Mouse (Mus musculus): ENCODE measurements around the gene Man2b2. TPM values are rescaled to one million over a fixed set of nuclear protein-coding genes. Genes with fewer than 3 reads are reported as not detected.
"Not testable (repeated sequence)": the region's sequence is repeated elsewhere in the genome, so short reads cannot be mapped to it uniquely, and the experiment has no call there.

The Man2b2 gene
- polyA plus RNA-seq, 1 experiment from 2014 or later, result 13.4 TPM

- H3K27ac ChIP-seq (replicated peaks), result no peak overlapping the region
- ATAC-seq (ENCODE audit: low FRiP score, low read depth), result no peak
- peaks cover 11% of the 10 kb centered on the region for H3K4me1 ChIP-seq (replicated peaks)
- no peaks in the 10 kb centered on the region for H3K27me3 ChIP-seq
- H3K9ac ChIP-seq, result no peak overlapping the region
- H3K9me3 ChIP-seq, result no peaks in the 10 kb centered on the region
- WGBS, result 80% methylated on average over 4 of the region's 4 CpGs
- peaks cover 4% of the 10 kb centered on the region; the same call in 1 of the 2 replicates for H3K36me3 ChIP-seq
- H3K4me2 ChIP-seq, result no peak overlapping the region
- H3K4me3 ChIP-seq, result no peak overlapping the region
Measured at GRCm38 (mm10) chr5:36829098-36829497, 1.4 kb downstream of the Man2b2 start.

- Histone ChIP-seq H3K4me3 (no peak overlapping the region), H3K27me3 (no peaks in the 10 kb centered on the region), H3K27ac (replicated peaks) (no peak overlapping the region), H3K4me2 (no peak overlapping the region), H3K9ac (no peak overlapping the region), H3K36me3 (peaks cover 8% of the 10 kb centered on the region), H3K9me3 (no peaks in the 10 kb centered on the region), H3K4me1 (replicated peaks) (no peaks in the 10 kb centered on the region)
- WGBS, result 95% methylated on average over 4 of the region's 4 CpGs
- no peak for ATAC-seq (ENCODE audit: low FRiP score, low read depth)
Measured at GRCm38 (mm10) chr5:36822907-36823306, 7.5 kb downstream of the Man2b2 start.

- no peak overlapping the region for H3K27ac ChIP-seq (replicated peaks)
- H3K9ac ChIP-seq, result no peak overlapping the region
- H3K4me3 ChIP-seq, result no peak overlapping the region
- no peaks in the 10 kb centered on the region for H3K4me1 ChIP-seq (replicated peaks)
- peaks cover 4% of the 10 kb centered on the region for H3K36me3 ChIP-seq
- no peak overlapping the region for H3K4me2 ChIP-seq
- H3K27me3 ChIP-seq, result no peaks in the 10 kb centered on the region
- WGBS, result 52% methylated on average over 6 of the region's 6 CpGs
- no peaks in the 10 kb centered on the region for H3K9me3 ChIP-seq
- ATAC-seq (ENCODE audit: low FRiP score, low read depth), result 0 out of 2 replicates have a peak, but pooled peaks have one; percentile 3
Measured at GRCm38 (mm10) chr5:36820142-36820541, 10.3 kb downstream of the Man2b2 start.

GRCm38 (mm10) chr5:36819742-36820141 is 10.7 kb downstream of the Man2b2 start:
- ATAC-seq (ENCODE audit: low FRiP score, low read depth), result no peak
- Histone ChIP-seq H3K9ac (no peak overlapping the region), H3K4me2 (no peak overlapping the region), H3K36me3 (peaks cover 4% of the 10 kb centered on the region), H3K4me3 (no peak overlapping the region), H3K4me1 (replicated peaks) (no peaks in the 10 kb centered on the region), H3K9me3 (no peaks in the 10 kb centered on the region), H3K27ac (replicated peaks) (no peak overlapping the region), H3K27me3 (no peaks in the 10 kb centered on the region)
- 87% methylated on average over 5 of the region's 5 CpGs for WGBS

- Histone ChIP-seq H3K4me1 (replicated peaks) (no peaks in the 10 kb centered on the region), H3K36me3 (no peaks in the 10 kb centered on the region; the same call in 1 of the 2 replicates), H3K4me2 (no peak overlapping the region), H3K27me3 (no peaks in the 10 kb centered on the region), H3K9me3 (no peaks in the 10 kb centered on the region), H3K27ac (replicated peaks) (no peak overlapping the region), H3K9ac (no peak overlapping the region), H3K4me3 (no peak overlapping the region)
- 57% methylated on average over 3 of the region's 3 CpGs for WGBS
- no peak for ATAC-seq (ENCODE audit: low FRiP score, low read depth)
Measured at GRCm38 (mm10) chr5:36817738-36818137, 12.7 kb downstream of the Man2b2 start.

GRCm38 (mm10) chr5:36814554-36814953 is 15.9 kb downstream of the Man2b2 start:
- Histone ChIP-seq H3K27ac (replicated peaks) (no peak overlapping the region), H3K36me3 (no peaks in the 10 kb centered on the region; the same call in 1 of the 2 replicates), H3K9ac (no peak overlapping the region), H3K4me2 (no peak overlapping the region), H3K4me3 (no peak overlapping the region), H3K9me3 (no peaks in the 10 kb centered on the region), H3K27me3 (no peaks in the 10 kb centered on the region), H3K4me1 (replicated peaks) (no peaks in the 10 kb centered on the region)
- WGBS, result 72% methylated on average over 6 of the region's 6 CpGs
- ATAC-seq (ENCODE audit: low FRiP score, low read depth), result no peak

GRCm38 (mm10) chr5:36811413-36811812 is 19.0 kb downstream of the Man2b2 start:
- H3K36me3 ChIP-seq, result no peaks in the 10 kb centered on the region; the same call in 1 of the 2 replicates
- H3K27me3 ChIP-seq, result no peaks in the 10 kb centered on the region
- peak; percentile 60 for ATAC-seq (ENCODE audit: low FRiP score, low read depth)
- H3K27ac ChIP-seq (replicated peaks), result no peak overlapping the region
- H3K4me3 ChIP-seq, result no peak overlapping the region
- no peak overlapping the region for H3K9ac ChIP-seq
- 29% methylated on average over 3 of the region's 3 CpGs for WGBS
- no peak overlapping the region for H3K4me2 ChIP-seq
- H3K4me1 ChIP-seq (replicated peaks), result no peaks in the 10 kb centered on the region
- H3K9me3 ChIP-seq, result no peaks in the 10 kb centered on the region

- no peaks in the 10 kb centered on the region for H3K4me1 ChIP-seq (replicated peaks)
- no peaks in the 10 kb centered on the region for H3K9me3 ChIP-seq
- no peaks in the 10 kb centered on the region for H3K27me3 ChIP-seq
- H3K4me2 ChIP-seq, result no peak overlapping the region
- ATAC-seq (ENCODE audit: low FRiP score, low read depth), result no peak
- H3K36me3 ChIP-seq, result no peaks in the 10 kb centered on the region; the same call in 1 of the 2 replicates
- H3K27ac ChIP-seq (replicated peaks), result no peak overlapping the region
- no peak overlapping the region for H3K9ac ChIP-seq
- no peak overlapping the region for H3K4me3 ChIP-seq
- 83% methylated on average over 3 of the region's 3 CpGs for WGBS
Measured at GRCm38 (mm10) chr5:36810634-36811033, 19.8 kb downstream of the Man2b2 start.

- no peak overlapping the region for H3K27ac ChIP-seq (replicated peaks)
- H3K4me3 ChIP-seq, result no peak overlapping the region
- no peaks in the 10 kb centered on the region for H3K27me3 ChIP-seq
- no peaks in the 10 kb centered on the region for H3K36me3 ChIP-seq
- no peak overlapping the region for H3K4me2 ChIP-seq
- H3K9me3 ChIP-seq, result no peaks in the 10 kb centered on the region
- H3K4me1 ChIP-seq (replicated peaks), result no peaks in the 10 kb centered on the region
- H3K9ac ChIP-seq, result no peak overlapping the region
- 88% methylated on average over 7 of the region's 7 CpGs for WGBS
- no peak for ATAC-seq (ENCODE audit: low FRiP score, low read depth)
Measured at GRCm38 (mm10) chr5:36809123-36809522, 21.3 kb downstream of the Man2b2 start.

GRCm38 (mm10) chr5:36807106-36807505 is 23.3 kb downstream of the Man2b2 start:
- Histone ChIP-seq H3K9ac (no peak overlapping the region), H3K9me3 (no peaks in the 10 kb centered on the region), H3K36me3 (no peaks in the 10 kb centered on the region), H3K4me2 (no peak overlapping the region), H3K4me3 (no peak overlapping the region), H3K27ac (replicated peaks) (no peak overlapping the region), H3K4me1 (replicated peaks) (no peaks in the 10 kb centered on the region), H3K27me3 (no peaks in the 10 kb centered on the region)
- WGBS, result 34% methylated on average over 5 of the region's 5 CpGs
- ATAC-seq (ENCODE audit: low FRiP score, low read depth), result no peak

GRCm38 (mm10) chr5:36797291-36797690 is 33.2 kb downstream of the Man2b2 start:
- H3K9ac ChIP-seq, result no peak overlapping the region
- H3K27ac ChIP-seq (replicated peaks), result no peak overlapping the region
- peaks cover 18% of the 10 kb centered on the region for H3K4me1 ChIP-seq (replicated peaks)
- H3K4me3 ChIP-seq, result no peak overlapping the region
- peak overlapping the region; percentile 67 for H3K4me2 ChIP-seq
- no peaks in the 10 kb centered on the region for H3K27me3 ChIP-seq
- H3K36me3 ChIP-seq, result 0 out of 2 replicates have a peak, but pooled peaks cover 3% of the 10 kb centered on the region
- WGBS, result 51% methylated on average over 8 of the region's 8 CpGs
- no peak for ATAC-seq (ENCODE audit: low FRiP score, low read depth)
- H3K9me3 ChIP-seq, result no peaks in the 10 kb centered on the region

- under 1% methylated on average over 77 of the region's 90 CpGs for WGBS
- peaks cover 18% of the 10 kb centered on the region for H3K4me1 ChIP-seq (replicated peaks)
- not testable (repeated sequence) for H3K36me3 ChIP-seq, H3K9me3 ChIP-seq, H3K27me3 ChIP-seq
- peak within 1 kb of the TSS; percentile 96 for H3K27ac ChIP-seq (replicated peaks)
- peak; percentile 86 for ATAC-seq (ENCODE audit: low FRiP score, low read depth)
- H3K9ac ChIP-seq, result peak within 1 kb of the TSS; percentile 80
- peak within 1 kb of the TSS; percentile 84 for H3K4me3 ChIP-seq
- H3K4me2 ChIP-seq, result peak within 1 kb of the TSS; percentile 67
Measured at GRCm38 (mm10) chr5:36796296-36797014, 34.0 kb downstream of the Man2b2 start, which contains the start of gene Mrfap1. TSS of gene Mrfap1 (minus strand) at chr5:36796772.

All from hindbrain, embryonic 15.5 days (tissue).